Mouse (Mus musculus): Measurements from ENCODE around the gene Polr1e. TPM values are rescaled to one million over a fixed set of nuclear protein-coding genes. Genes with fewer than 3 reads are reported as not detected.
"Not testable (repeated sequence)": the region's sequence is repeated elsewhere in the genome, so short reads cannot be mapped to it uniquely, and the experiment has no call there.

Polr1e gene
- polyA plus RNA-seq, 1 experiment from 2014 or later: 43.6 TPM

DNA sequence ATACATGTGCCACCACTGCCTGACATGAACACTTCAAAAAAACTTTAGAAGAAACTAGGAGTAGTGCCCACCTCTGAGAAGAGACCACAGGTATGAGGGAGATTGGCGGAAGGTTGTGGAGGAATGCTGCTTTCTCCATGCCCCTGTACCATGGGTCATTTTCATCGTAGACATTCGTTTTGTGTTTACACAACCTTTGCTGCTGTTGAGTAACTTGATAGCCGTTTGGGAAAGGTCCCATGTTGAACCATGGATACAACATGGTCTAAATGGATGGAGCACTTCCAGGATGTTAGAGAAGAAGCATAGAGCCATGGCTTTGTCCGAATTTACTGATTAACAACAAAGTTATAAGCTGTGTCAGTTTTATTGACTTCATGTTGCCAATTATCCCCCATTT lies 40.2 kb upstream of the Polr1e start:
- 76% methylated on average over 5 of the region's 5 CpGs for WGBS (ENCODE audit: insufficient replicate concordance)
- H3K4me3 ChIP-seq (ENCODE audit: low read depth, low read length): no peak overlapping the region

DNA sequence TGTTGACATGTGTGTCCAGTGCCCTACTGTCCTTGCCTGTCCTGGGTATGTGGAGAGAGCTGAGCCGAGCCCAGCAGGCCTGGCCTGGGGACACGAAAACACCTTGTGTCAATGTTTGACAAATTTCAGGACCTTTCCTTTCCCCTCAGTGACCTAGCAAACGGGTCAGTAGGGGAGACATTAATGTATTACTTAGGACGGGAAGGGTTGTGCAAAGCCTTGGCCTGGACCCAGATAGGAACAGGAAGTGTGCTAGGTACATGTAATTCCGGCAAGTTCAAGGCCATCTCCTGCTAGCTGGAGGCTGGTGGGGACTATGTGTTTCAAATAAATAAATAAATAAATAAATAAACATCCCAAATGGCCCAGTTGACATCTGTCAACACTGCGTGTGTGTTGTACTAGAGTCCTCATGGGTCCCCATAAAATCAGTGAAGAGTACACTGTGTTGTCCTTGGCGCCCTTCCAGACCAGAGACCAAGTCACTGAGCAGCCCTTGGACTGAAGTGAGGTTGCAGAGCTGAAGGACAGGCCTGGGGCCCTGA lies 38.5 kb upstream of the Polr1e start:
- WGBS (ENCODE audit: insufficient replicate concordance): 68% methylated on average over 7 of the region's 7 CpGs
- H3K4me2 ChIP-seq: no peak overlapping the region
- no peak for ATAC-seq (replicated peaks; ENCODE audit: insufficient number of reproducible peaks, low FRiP score, low TSS enrichment)
- no peaks in the 10 kb centered on the region for H3K9me3 ChIP-seq (replicated peaks; ENCODE audit: control insufficient read depth, low read length)
- H3K36me3 ChIP-seq (ENCODE audit: control insufficient read depth, insufficient read depth, low read length): no peaks in the 10 kb centered on the region; the same call in 1 of the 2 replicates
- no peak overlapping the region for H3K9ac ChIP-seq (ENCODE audit: low read depth, low read length)
- peaks cover 22% of the 10 kb centered on the region for H3K4me1 ChIP-seq (ENCODE audit: control insufficient read depth, insufficient read depth, low read length)
- no peaks in the 10 kb centered on the region for H3K27me3 ChIP-seq (ENCODE audit: control insufficient read depth, insufficient read depth, low read length)
- H3K27ac ChIP-seq (ENCODE audit: low read depth, low read length): no peak overlapping the region
- no peak overlapping the region for H3K4me3 ChIP-seq (ENCODE audit: low read depth, low read length)

More for the DNA sequence above, 40.2 kb upstream of the Polr1e start:
- Histone ChIP-seq H3K27me3 (ENCODE audit: control insufficient read depth, insufficient read depth, low read length) (no peaks in the 10 kb centered on the region), H3K4me2 (no peak overlapping the region), H3K9me3 (replicated peaks; ENCODE audit: control insufficient read depth, low read length) (no peaks in the 10 kb centered on the region), H3K27ac (ENCODE audit: low read depth, low read length) (no peak overlapping the region), H3K36me3 (ENCODE audit: control insufficient read depth, insufficient read depth, low read length) (no peaks in the 10 kb centered on the region), H3K9ac (ENCODE audit: low read depth, low read length) (no peak overlapping the region), H3K4me1 (ENCODE audit: control insufficient read depth, insufficient read depth, low read length) (peaks cover 19% of the 10 kb centered on the region)
- ATAC-seq (replicated peaks; ENCODE audit: insufficient number of reproducible peaks, low FRiP score, low TSS enrichment): no peak

GRCm38 (mm10) chr4:44981280-44981973 lies 37.0 kb upstream of the Polr1e start, which contains the start of gene Grhpr:
Gene Grhpr, plus strand, starts transcription at chr4:44981395.
- peak; percentile 92 for ATAC-seq (replicated peaks; ENCODE audit: insufficient number of reproducible peaks, low FRiP score, low TSS enrichment)
- H3K4me2 ChIP-seq: peak within 1 kb of the TSS; percentile 96
- WGBS (ENCODE audit: insufficient replicate concordance): under 1% methylated on average over 40 of the region's 40 CpGs

DNA sequence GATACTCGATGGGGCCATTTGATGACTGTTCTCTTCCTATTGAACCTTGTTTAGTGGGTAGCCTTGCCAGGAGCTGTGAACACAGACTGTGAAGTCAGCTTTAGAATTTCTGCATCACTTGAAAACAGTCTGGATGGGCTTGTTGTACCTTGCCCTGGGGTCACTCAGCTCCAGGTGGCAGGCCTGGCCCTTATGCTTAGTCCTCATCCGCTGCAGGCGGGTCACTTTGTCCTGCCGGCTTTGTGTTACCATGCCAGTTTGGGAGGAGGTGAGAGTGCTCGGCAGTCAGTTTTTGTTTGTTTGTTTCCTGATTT lies 36.5 kb upstream of the Polr1e start:
- Histone ChIP-seq H3K36me3 (ENCODE audit: control insufficient read depth, insufficient read depth, low read length) (peaks cover 4% of the 10 kb centered on the region; the same call in 1 of the 2 replicates), H3K4me3 (ENCODE audit: low read depth, low read length) (peak overlapping the region; percentile 88), H3K4me1 (ENCODE audit: control insufficient read depth, insufficient read depth, low read length) (peaks cover 22% of the 10 kb centered on the region), H3K4me2 (peak overlapping the region; percentile 96), H3K27ac (ENCODE audit: low read depth, low read length) (peak overlapping the region; percentile 90), H3K27me3 (ENCODE audit: control insufficient read depth, insufficient read depth, low read length) (no peaks in the 10 kb centered on the region), H3K9ac (ENCODE audit: low read depth, low read length) (peak overlapping the region; percentile 93), H3K9me3 (replicated peaks; ENCODE audit: control insufficient read depth, low read length) (no peaks in the 10 kb centered on the region)
- ATAC-seq (replicated peaks; ENCODE audit: insufficient number of reproducible peaks, low FRiP score, low TSS enrichment): no peak
- whole genome bisulfite sequencing (ENCODE audit: insufficient replicate concordance): 31% methylated on average over 5 of the region's 5 CpGs

More at GRCm38 (mm10) chr4:44981280-44981973, 37.0 kb upstream of the Polr1e start, which contains the start of gene Grhpr:
- Histone ChIP-seq H3K36me3 (ENCODE audit: control insufficient read depth, insufficient read depth, low read length) (peaks cover 1% of the 10 kb centered on the region; the same call in 1 of the 2 replicates), H3K27ac (ENCODE audit: low read depth, low read length) (peak within 1 kb of the TSS; percentile 90), H3K9ac (ENCODE audit: low read depth, low read length) (peak within 1 kb of the TSS; percentile 93), H3K4me1 (ENCODE audit: control insufficient read depth, insufficient read depth, low read length) (peaks cover 22% of the 10 kb centered on the region), H3K4me3 (ENCODE audit: low read depth, low read length) (peak within 1 kb of the TSS; percentile 88), H3K9me3 (replicated peaks; ENCODE audit: control insufficient read depth, low read length) (no peaks in the 10 kb centered on the region), H3K27me3 (ENCODE audit: control insufficient read depth, insufficient read depth, low read length) (no peaks in the 10 kb centered on the region)

GRCm38 (mm10) chr4:44982440-44983130 lies 35.8 kb upstream of the Polr1e start:
- no peak for ATAC-seq (replicated peaks; ENCODE audit: insufficient number of reproducible peaks, low FRiP score, low TSS enrichment)
- Histone ChIP-seq H3K27me3 (ENCODE audit: control insufficient read depth, insufficient read depth, low read length) (no peaks in the 10 kb centered on the region), H3K9ac (ENCODE audit: low read depth, low read length) (peak overlapping the region; percentile 46), H3K27ac (ENCODE audit: low read depth, low read length) (no peak overlapping the region), H3K4me2 (peak overlapping the region; percentile 96), H3K9me3 (replicated peaks; ENCODE audit: control insufficient read depth, low read length) (no peaks in the 10 kb centered on the region), H3K4me1 (ENCODE audit: control insufficient read depth, insufficient read depth, low read length) (peaks cover 22% of the 10 kb centered on the region), H3K4me3 (ENCODE audit: low read depth, low read length) (peak overlapping the region; percentile 88), H3K36me3 (ENCODE audit: control insufficient read depth, insufficient read depth, low read length) (peaks cover 6% of the 10 kb centered on the region; the same call in 1 of the 2 replicates)
- WGBS (ENCODE audit: insufficient replicate concordance): 53% methylated on average over 11 of the region's 11 CpGs

GRCm38 (mm10) chr4:44983131-44983740 lies 35.1 kb upstream of the Polr1e start:
- Histone ChIP-seq H3K9me3 (replicated peaks; ENCODE audit: control insufficient read depth, low read length) (no peaks in the 10 kb centered on the region), H3K4me2 (peak overlapping the region; percentile 96), H3K36me3 (ENCODE audit: control insufficient read depth, insufficient read depth, low read length) (peaks cover 8% of the 10 kb centered on the region; the same call in 1 of the 2 replicates), H3K9ac (ENCODE audit: low read depth, low read length) (peak overlapping the region; percentile 46), H3K4me3 (ENCODE audit: low read depth, low read length) (peak overlapping the region; percentile 19), H3K27me3 (ENCODE audit: control insufficient read depth, insufficient read depth, low read length) (no peaks in the 10 kb centered on the region), H3K4me1 (ENCODE audit: control insufficient read depth, insufficient read depth, low read length) (peaks cover 22% of the 10 kb centered on the region), H3K27ac (ENCODE audit: low read depth, low read length) (no peak overlapping the region)
- 57% methylated on average over 10 of the region's 10 CpGs for WGBS (ENCODE audit: insufficient replicate concordance)
- ATAC-seq (replicated peaks; ENCODE audit: insufficient number of reproducible peaks, low FRiP score, low TSS enrichment): no peak

- WGBS (ENCODE audit: insufficient replicate concordance): 93% methylated on average over 5 of the region's 5 CpGs
- H3K36me3 ChIP-seq (ENCODE audit: control insufficient read depth, insufficient read depth, low read length): peaks cover 23% of the 10 kb centered on the region
- no peak for ATAC-seq (replicated peaks; ENCODE audit: insufficient number of reproducible peaks, low FRiP score, low TSS enrichment)
These were observed 27.8 kb upstream of the Polr1e start for GRCm38 (mm10) chr4:44990560-44990959.

DNA sequence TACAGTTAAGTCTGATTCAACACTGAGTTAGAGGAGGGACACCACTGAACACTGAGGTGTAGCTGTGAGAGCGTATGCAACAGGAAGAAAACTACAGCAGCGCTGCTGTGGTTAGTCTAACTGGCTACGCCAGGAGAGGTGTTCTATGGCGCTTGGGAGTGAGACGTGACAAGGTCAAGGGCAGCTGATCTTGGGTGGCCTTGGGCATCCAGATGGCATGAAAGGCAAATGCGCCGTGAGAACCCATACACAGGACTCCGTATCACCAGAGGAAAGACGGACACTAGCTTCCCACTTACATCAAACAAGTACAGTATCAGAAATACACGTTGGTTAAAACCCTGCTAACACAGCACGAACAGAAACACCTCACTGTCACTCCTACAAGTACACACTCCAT lies 26.1 kb upstream of the Polr1e start:
- H3K4me2 ChIP-seq; H3K27ac ChIP-seq (ENCODE audit: low read depth, low read length); H3K9ac ChIP-seq (ENCODE audit: low read depth, low read length); H3K4me1 ChIP-seq (ENCODE audit: control insufficient read depth, insufficient read depth, low read length); H3K9me3 ChIP-seq (replicated peaks; ENCODE audit: control insufficient read depth, low read length); H3K27me3 ChIP-seq (ENCODE audit: control insufficient read depth, insufficient read depth, low read length); H3K4me3 ChIP-seq (ENCODE audit: low read depth, low read length); ATAC-seq (replicated peaks; ENCODE audit: insufficient number of reproducible peaks, low FRiP score, low TSS enrichment): not testable (repeated sequence)
- H3K36me3 ChIP-seq (ENCODE audit: control insufficient read depth, insufficient read depth, low read length): peaks cover 19% of the 10 kb centered on the region
- WGBS (ENCODE audit: insufficient replicate concordance): 87% methylated on average over 11 of the region's 11 CpGs

More at GRCm38 (mm10) chr4:44990560-44990959, 27.8 kb upstream of the Polr1e start:
- no peak overlapping the region for H3K4me2 ChIP-seq
- no peaks in the 10 kb centered on the region for H3K27me3 ChIP-seq (ENCODE audit: control insufficient read depth, insufficient read depth, low read length)
- H3K4me3 ChIP-seq (ENCODE audit: low read depth, low read length): no peak overlapping the region
- no peak overlapping the region for H3K27ac ChIP-seq (ENCODE audit: low read depth, low read length)
- no peak overlapping the region for H3K9ac ChIP-seq (ENCODE audit: low read depth, low read length)
- no peaks in the 10 kb centered on the region for H3K9me3 ChIP-seq (replicated peaks; ENCODE audit: control insufficient read depth, low read length)
- H3K4me1 ChIP-seq (ENCODE audit: control insufficient read depth, insufficient read depth, low read length): no peaks in the 10 kb centered on the region
